Mouse (Mus musculus) thymus, adult 2 months (tissue): Measurements from ENCODE around the gene Fscn3.

Source experiments
- CTCF ChIP-seq: fragments of 200-500 bp; IDR thresholded peaks from 2 replicates; pipeline ENCODE4 v1.5.1; 2012; ENCODE audit warnings: mild to moderate bottlenecking, control low read depth, low read length, moderate library complexity, borderline replicate concordance; ENCODE audit not compliant: control insufficient read depth, poor library complexity, insufficient read depth; ENCODE audit errors: extremely low read depth
- POLR2A ChIP-seq: fragments of 200-500 bp; IDR thresholded peaks from 2 replicates; pipeline ENCODE4 v1.6.1; 2012; ENCODE audit warnings: mild to moderate bottlenecking, low read length, control low read depth, moderate library complexity; ENCODE audit not compliant: control insufficient read depth, poor library complexity, insufficient read depth; ENCODE audit errors: extremely low read depth

DNA sequence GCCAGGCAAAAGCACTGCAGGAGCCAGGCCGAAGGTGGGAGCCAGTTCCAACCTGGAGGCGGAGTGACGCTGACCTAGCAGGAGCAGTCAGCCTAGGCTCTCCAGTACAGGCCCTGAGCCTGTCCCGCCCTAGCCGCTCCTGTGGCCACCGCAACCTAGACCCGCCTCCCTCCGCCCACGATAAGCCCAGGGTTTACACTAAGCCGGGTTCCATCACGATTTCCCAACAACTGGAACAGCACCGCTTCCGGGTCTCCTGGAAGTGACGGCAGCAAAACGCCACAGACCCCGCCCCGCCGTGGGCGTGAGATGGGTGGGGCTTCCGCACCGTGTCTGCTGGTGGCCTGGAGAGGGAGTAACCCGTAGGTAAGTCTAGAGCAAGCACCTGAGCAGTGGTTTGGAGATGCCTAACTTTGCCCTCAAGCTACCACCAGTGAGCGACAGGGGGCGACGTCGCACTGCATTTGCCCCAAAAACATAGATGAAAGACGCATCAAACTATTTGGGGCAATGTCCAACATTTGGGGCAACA is 6.1 kb upstream of the Fscn3 start:
- TF ChIP-seq POLR2A (peak; percentile 50; the same call in 1 of the 2 replicates), CTCF (peak; percentile 80)
